Mouse (Mus musculus): ENCODE results near the gene Gm10428. TPM values are rescaled to one million over a fixed set of nuclear protein-coding genes. Genes with fewer than 3 reads are reported as not detected.
A peak's percentile ranks its signal among the peaks of the same experiment; 100 is the strongest.
"Not testable (repeated sequence)": the region's sequence is repeated elsewhere in the genome, so short reads cannot be mapped to it uniquely, and the experiment has no call there.

Gene Gm10428
- total RNA-seq (2017) = not detected in 3 replicates

DNA sequence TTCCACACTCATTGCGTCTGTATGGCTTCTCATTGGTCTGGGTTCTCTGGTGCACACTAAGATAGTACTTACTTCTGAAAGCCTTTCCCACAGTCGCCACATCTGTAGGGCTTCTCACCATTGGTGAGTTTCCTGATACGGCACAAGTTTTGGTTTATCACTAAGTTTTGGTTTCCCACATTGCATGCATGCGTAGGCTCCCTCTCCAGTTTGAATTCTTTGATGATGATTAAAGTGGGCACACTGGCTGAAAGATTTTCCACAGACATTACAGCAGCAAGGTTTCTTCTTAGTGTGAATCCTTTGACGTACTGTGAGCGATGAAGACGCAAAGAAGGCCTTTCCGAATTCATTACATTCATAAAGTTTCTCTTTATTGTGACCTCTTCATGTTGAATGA, at the start of gene Gm10428:
Gene Gm10428, plus strand, starts transcription at position 321 of the 400 bp plus-strand sequence.
- ATAC-seq (replicated peaks; ENCODE audit: insufficient number of reproducible peaks, low FRiP score, low TSS enrichment, poor library complexity, severe bottlenecking) = no peak

DNA sequence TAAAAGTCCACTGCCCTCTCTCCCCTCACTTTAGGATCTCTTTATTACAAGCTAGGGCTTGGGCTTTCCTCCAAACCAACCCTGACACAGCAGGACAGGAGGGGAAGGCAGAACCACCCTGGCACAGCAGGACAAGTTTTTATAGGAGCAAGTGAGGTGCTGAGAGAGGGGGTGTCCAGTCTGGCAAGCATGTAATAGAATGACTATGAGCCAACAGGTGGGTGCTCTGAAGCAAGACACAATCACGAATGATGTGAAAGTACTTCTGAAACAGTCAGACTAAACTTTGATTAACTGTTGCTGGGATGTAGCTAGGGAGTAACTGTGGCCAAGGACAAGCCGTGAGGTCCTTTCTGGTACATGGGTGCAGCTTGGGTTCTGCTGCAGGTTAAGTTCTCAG, 46.8 kb upstream of the Gm10428 start:
- ATAC-seq (replicated peaks; ENCODE audit: insufficient number of reproducible peaks, low FRiP score, low TSS enrichment, poor library complexity, severe bottlenecking) = no peak

DNA sequence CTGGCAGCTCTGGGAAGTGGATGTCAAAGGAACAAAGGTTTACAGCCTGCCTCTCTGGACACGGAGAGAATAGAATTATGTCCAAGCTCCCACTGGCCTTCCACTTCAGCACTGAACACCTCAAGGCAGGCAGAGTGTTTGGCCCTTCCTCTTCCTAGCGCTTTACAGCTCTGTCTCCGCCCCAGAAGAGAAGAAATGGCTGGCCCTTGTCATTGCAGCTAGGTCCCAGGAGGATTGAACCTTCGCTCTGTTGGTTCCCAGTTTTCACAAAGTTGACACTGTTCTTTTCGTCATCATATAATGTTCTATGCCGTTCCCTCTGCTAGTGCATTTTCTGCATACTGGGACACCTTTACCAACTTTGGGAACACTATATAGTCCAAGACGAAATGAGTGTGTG, 44.6 kb upstream of the Gm10428 start:
- no peak for ATAC-seq (replicated peaks; ENCODE audit: insufficient number of reproducible peaks, low FRiP score, low TSS enrichment, poor library complexity, severe bottlenecking)

DNA sequence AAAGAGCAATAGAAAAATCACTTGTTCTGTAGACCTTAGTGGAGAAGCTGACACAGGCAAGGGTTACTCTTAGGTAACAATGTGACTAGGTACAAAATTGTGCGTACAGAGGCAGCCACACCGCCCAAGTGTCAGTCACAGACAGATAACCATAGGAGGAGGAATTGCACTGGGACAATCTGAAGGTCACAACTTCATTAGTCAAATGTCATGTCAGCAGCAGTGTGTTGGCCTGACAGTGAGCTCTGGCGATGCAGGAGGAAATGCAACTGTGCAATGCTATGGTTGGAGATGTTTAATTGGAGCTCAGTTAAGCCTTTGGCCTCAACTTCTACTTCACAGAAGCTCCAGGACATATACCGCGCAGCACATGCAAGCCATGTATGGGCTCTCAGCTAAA, 42.2 kb upstream of the Gm10428 start:
- no peak for ATAC-seq (replicated peaks; ENCODE audit: insufficient number of reproducible peaks, low FRiP score, low TSS enrichment, poor library complexity, severe bottlenecking)

DNA sequence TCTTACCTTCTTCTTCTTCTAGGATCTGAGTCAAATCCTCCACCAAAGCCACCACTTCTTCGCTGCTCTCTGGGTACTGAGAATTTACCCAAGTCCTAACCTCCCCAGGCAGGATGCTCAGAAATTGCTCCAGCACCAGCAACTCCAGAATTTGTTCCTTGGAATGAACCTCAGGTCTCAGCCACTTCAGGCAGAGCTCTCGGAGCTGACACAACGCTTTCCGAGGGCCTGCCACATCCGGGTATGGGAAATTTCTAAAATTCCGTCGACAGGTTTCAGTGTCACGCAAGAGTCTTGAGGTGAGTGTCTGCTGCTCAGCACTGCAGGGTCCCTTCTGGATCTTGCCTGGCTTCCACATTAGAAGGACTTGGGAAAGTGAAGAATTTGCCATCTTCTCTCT, 24.6 kb upstream of the Gm10428 start:
- no peak for ATAC-seq (replicated peaks; ENCODE audit: insufficient number of reproducible peaks, low FRiP score, low TSS enrichment, poor library complexity, severe bottlenecking)

DNA sequence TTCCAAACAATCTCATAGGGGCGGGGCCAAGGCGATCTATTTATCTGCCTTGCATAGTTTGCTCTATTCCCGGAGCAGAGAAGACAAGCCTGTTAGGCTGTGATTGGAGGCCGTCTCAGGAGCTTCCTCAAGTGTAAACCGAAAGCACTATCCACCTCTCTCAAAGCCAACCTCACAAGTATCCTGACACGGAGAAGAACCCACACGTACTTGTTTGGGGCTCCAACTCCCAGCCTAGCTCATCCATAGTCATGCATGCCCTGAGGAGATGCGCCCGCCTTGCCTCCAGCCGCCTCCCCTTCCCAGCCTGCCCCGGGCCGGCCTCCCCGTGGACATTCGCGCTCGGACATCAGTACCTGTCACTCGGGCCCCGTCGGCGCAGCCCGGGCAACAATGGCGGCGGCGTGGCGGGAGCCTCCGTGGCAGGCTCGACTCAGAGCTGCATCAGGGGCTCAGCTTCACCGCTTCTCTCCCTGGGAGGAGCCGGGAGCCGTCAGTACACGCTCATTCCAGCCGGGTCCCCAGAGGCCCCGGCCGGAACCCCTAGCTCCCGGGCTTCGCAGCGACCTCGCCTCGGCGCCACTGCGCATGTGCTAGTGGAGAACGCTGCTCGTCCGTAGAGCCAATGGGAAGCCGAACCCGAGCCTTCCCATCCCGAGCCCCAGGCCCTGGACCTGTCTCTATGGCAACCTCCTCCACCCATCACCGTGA, 21.4 kb upstream of the Gm10428 start, which contains the start of gene Zfp287:
Gene Zfp287, minus strand, starts transcription at position 595 of the 711 bp plus-strand sequence.
- ATAC-seq (replicated peaks; ENCODE audit: insufficient number of reproducible peaks, low FRiP score, low TSS enrichment, poor library complexity, severe bottlenecking) = peak; percentile 86

DNA sequence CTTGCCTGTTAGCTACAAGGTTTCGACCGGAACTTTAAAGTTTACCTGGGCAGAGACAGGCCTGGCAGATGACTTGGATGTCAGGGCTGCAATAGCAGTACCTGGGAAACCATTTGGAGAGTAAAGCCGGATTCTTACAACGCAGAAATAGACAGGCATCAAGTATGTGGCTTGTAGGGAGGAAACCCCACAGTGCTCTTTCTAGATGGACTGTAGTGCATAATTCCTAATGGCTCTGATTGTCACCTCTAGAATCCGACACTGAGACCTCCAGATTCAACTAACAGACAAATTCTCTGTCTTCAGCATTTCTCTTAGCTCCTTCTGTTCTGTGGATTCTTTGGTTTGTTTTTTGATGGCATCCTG, 20.9 kb upstream of the Gm10428 start:
- no peak for ATAC-seq (replicated peaks; ENCODE audit: insufficient number of reproducible peaks, low FRiP score, low TSS enrichment, poor library complexity, severe bottlenecking)

DNA sequence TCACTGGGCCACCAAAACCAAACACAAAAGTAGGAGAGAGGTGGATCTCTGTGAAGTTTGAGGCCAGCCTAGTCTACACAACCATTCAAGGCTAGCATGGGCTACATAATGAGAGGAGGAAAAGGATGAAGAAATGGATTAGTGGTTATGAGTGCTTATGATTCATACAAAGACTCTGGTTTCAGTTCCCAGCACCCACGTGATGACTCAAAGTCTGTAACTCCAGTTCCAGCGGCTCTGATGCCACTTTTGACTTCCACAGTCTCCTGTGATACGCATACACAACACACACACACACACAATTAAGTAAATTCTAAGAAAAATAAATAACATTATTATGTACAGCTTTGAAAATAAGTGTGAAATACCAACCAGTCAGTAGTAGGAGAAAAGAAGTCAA, 20.2 kb upstream of the Gm10428 start:
- no peak for ATAC-seq (replicated peaks; ENCODE audit: insufficient number of reproducible peaks, low FRiP score, low TSS enrichment, poor library complexity, severe bottlenecking)

DNA sequence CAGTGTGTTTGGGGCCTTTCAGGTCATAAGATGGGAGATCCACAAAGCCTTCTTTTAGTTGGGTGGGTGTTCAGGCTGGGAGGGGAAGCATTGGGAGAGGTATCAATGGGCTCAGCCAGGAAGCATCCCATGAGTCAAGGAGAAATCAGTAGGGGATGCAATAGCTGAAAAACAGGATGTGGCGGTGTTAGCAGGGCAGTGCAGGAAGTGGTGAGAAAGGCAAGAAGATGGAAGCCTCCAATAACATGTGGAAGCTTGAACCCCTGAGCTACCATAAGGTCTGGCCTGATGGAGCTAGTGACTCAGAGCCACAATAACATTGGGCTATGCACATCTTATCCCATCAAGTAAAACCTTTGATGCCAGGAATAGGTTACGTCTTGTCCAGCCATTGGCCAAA, 11.7 kb upstream of the Gm10428 start:
- ATAC-seq (replicated peaks; ENCODE audit: insufficient number of reproducible peaks, low FRiP score, low TSS enrichment, poor library complexity, severe bottlenecking) = no peak

DNA sequence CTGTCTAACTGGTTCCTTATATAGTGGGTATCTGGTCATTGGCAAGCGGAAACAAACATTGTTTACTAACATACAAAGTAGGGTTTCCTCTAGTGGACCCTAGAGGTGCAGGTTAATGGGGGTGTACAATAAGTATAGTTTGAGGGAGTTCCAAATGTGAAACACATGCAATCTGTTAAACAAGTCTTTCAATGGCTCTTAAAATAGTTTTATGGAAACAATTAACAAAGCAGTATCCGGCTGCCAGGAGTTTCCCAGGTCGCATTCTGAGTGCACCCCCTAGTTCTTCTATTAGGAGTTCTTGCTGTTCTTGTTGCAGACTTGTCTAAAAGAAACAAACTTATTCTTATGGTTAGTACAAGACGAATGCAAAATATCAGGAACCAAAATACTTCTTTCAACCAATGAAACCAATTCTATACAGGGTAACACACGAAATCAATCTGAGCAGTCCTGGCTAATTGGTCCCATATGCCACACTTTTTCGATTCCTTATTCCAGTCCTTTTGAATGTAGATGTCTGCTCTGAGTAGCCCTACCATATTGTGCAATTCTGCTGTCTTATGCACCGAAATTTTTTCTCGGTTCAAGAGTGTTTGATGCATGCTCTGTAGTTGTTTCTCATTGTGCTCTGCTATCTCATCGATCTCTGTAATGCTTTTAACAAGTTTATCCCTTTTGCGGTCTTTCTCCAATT, 10.5 kb upstream of the Gm10428 start:
- ATAC-seq (replicated peaks; ENCODE audit: insufficient number of reproducible peaks, low FRiP score, low TSS enrichment, poor library complexity, severe bottlenecking) = no peak

DNA sequence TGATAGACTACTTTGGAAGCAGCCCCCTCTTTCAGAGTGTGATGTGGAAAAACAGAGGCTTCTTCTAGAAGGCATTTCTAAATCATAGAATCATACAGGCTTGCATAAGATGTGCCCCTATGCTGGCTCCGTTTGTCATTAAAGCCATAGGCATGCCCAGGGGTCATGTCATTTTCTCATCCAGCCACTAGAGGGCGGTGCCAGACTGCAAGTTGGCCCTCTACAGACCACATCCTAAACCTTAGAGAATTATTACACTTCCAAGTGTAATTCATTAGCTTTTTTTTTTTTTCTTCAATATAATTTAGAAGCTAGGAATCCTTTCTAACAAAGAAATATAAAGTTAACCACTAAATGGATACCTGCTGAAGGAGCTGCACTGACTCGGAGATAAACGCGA, 8.8 kb upstream of the Gm10428 start:
- ATAC-seq (replicated peaks; ENCODE audit: insufficient number of reproducible peaks, low FRiP score, low TSS enrichment, poor library complexity, severe bottlenecking) = peak; percentile 83

DNA sequence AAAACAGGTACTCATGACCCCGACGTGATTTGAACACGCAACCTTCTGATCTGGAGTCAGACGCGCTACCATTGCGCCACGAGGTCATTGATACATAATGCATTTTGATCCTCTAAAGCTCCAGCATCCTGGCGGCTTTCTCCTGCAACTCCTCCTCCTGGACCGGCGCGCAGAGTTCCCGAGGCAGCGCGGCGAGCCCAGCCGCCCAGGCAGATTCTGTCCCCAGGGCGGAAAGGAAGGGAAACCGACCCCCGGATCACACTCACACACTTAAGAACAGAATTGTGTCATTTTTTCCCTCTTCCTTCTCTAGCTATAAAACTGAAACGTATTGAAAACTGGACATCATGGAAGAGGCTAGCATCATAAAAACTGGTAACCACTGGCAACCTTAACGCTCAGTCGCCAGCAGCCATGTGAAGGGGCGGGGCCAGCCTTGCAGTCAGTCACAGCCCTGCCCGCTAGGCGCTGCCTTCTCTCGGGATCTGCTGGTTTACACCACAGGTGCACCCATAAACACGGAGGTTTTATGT, 6.8 kb upstream of the Gm10428 start:
- 0 out of 2 replicates have a peak, but pooled peaks have one; percentile 57 for ATAC-seq (replicated peaks; ENCODE audit: insufficient number of reproducible peaks, low FRiP score, low TSS enrichment, poor library complexity, severe bottlenecking)

DNA sequence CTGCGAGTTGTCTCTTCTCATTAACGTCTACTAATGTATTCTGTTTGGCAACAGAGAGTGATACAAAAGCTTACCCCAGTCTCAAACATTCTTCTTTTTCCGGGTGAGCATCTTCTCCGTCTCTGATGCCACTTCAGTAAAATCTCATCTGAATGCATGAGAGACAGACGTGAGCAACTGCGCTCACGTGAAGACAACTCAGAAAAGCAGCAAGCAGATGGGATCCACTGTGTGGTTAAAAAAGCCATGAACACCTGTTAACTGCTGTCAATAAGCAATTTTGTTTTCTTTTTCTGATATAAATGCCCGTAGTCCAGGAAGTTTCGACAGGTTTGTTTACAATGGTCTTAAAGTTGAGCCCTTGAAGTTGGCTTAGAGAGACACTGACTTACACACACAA, 5.7 kb upstream of the Gm10428 start:
- no peak for ATAC-seq (replicated peaks; ENCODE audit: insufficient number of reproducible peaks, low FRiP score, low TSS enrichment, poor library complexity, severe bottlenecking)

DNA sequence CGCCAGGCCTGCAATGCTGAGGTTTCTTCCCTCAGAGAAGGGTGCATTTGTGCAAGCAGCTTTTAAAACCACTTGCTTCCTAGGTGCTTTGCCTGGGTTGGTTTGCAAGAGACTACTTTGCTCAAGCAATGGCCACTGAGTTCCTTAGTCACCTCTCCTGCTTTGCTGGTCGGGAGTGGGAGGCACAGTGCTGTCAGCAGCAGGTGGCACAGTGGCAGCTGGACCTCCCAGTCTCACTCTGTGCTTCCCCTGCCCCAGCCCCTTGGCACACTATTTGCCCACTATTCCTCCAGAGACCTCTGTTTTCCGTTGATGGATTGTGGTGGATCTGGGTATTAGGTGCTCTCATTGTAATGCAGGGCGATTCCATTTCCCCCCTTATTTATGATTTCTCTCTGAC, 4.8 kb upstream of the Gm10428 start:
- ATAC-seq (replicated peaks; ENCODE audit: insufficient number of reproducible peaks, low FRiP score, low TSS enrichment, poor library complexity, severe bottlenecking) = no peak

DNA sequence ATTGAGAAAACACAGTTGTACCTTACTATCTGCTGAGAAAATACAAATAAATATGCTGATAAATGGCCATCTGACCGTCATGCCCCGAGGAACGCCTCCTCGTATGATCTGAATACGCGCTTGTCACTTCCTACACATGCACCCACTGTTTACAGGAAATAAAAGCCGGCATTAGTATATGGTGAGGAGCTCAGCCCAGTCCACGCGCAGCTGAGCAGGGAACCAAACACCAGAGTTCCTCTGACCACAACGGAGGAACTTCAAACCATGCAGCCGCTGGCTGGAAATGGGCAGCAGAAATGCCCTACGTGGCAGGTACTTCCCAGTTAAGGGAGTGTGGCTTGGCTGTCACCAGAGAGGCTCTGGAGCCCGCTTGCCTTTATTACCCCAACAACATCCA, 3.5 kb upstream of the Gm10428 start:
- ATAC-seq (replicated peaks; ENCODE audit: insufficient number of reproducible peaks, low FRiP score, low TSS enrichment, poor library complexity, severe bottlenecking) = not testable (repeated sequence)

DNA sequence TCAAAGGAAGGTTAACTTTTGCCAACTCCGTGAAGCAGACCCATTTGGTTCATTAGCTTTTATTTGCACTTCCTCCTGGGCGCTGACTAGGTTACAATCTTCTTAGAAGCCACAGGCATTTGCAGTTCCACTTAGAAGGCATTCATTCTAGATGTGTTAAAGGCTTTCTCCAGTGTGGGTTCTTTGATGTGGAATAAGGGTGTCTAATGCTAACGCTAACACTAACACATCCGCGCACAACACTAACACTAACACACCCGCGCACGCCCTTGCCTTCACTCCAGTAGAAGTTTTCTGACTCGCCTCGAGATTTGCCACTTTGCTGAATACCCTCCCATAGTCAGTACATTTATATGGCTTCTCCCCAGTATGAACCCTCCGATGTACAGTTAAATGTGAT, 709 bp upstream of the Gm10428 start:
- ATAC-seq (replicated peaks; ENCODE audit: insufficient number of reproducible peaks, low FRiP score, low TSS enrichment, poor library complexity, severe bottlenecking) = no peak

DNA sequence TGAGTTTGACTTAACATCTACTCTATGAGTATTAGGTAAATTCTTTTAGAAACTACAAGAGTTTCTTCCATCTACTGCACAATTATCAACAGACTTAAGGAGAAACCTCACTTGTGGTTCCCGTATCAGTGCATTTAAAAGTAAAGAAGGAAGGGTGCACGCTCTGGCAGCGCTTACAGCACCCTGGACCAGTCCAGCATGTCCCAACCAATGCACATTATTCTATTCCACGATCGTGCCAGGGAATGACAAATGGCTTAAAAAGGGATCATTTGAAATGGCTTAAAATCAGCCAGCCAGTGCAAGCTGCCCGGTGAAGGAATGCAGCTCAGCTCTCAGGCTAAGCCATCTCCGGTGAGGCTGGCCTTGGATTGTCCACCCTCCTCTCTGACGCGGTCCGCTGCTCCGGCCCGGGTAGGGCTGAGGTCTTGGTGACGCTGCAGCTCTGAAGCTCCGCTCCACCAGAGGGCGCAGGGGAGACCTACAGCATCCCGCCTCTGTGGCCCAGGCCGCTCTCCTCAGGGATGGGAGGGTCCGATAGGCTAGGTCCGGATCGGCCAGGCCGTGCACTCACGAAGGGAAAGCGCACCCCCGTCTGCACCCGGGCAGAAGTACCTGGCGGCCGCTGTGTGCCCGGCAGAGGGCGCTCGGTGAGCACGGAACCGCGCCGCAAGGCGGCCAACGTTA, 3.7 kb downstream of the Gm10428 start:
- peak; percentile 95 for ATAC-seq (replicated peaks; ENCODE audit: insufficient number of reproducible peaks, low FRiP score, low TSS enrichment, poor library complexity, severe bottlenecking)

DNA sequence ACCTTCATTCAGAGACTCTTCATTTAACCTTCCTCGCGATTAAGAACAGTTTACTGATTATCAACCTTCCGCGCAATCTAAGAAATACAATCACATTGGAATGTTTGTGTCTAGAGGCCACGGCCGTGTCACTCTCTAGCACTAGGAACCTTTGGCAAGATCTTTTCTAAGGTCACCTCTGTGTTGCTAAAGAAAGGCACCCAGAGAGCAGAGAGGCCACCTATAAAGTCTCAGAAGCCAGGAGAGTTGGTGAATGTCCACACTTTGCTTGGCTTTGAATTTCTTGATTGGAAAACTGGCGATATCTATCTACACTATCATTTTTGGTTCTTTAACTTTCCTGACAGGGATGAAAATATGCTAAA, 4.2 kb downstream of the Gm10428 start:
- ATAC-seq (replicated peaks; ENCODE audit: insufficient number of reproducible peaks, low FRiP score, low TSS enrichment, poor library complexity, severe bottlenecking) = no peak

DNA sequence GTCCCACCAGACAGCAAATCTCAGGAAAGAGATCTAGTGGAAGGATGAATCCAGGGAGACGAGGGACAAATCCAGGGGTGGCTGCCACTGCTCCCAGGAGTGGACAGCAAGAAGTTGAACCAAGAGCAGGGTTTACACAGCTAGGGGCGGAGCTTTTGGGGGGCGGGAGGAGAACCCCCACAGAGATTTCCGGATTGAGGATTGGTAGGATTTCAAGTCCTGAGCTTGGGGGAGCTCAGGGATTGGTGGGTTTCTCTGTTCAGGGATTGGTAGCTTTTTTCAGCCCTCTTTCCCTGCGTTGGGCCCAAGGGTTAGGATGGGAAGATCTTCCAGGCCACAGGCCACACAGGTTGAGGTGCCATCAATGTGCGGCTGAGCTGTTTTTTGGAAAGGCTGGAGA, 5.0 kb downstream of the Gm10428 start:
- ATAC-seq (replicated peaks; ENCODE audit: insufficient number of reproducible peaks, low FRiP score, low TSS enrichment, poor library complexity, severe bottlenecking) = no peak

DNA sequence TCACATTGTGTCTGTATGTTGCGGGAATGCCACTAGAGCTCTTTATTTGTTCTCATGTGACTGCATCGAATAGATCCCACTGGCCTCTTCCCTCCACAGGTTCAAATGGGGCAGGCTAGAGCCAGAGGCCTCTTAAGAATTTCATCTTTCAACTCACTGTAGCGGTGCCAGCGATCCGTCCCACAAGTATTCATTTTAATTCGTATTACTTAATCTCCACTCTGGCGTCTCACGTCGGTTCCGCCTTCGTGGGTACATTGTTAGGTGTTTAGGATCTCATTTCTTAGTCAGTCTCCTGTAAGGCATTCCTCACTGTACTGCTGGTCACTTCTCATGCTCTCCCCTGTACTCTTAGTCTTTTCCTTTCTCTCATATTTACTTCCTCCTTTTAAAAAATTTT, 5.6 kb downstream of the Gm10428 start:
- ATAC-seq (replicated peaks; ENCODE audit: insufficient number of reproducible peaks, low FRiP score, low TSS enrichment, poor library complexity, severe bottlenecking) = no peak
